Comparison of ENCODE assay signal across 10 mouse cellular contexts in the genomic region with DNA sequence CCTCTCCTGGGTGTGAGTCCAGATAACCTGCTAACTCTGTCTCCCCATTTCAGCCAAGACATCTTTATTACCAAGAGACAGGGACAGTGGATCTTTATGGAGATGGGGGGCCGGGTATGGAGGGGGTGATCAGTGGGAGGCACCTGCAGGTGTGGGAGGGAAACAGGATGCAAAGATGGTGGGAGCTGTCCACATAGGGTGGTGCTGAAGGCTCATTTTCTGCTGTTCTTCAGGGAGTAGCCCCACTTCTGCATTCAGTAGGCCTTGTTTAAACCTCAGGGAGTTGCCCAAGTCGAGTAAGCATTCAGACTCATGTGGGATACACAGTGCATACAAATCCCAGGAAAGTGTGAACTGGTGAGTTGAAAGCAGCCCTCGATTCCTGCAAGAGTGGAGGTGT. TPM values are rescaled to one million over a fixed set of nuclear protein-coding genes. Genes with fewer than 3 reads are reported as not detected.
DNase-seq lines count a peak whose midpoint lies in the region; ATAC-seq lines count a peak whose summit lies in the region.
"Had no signal": no experiment of that assay in that cellular context is flagged by ENCODE, and none has a peak within 500 bp of the region (broad histone marks: within the 10 kb centered on the region; RNA-seq: fewer than 3 reads in every experiment).

No protein-coding gene starts in this region.

- H3K36me3 ChIP-seq in hindbrain, embryonic 11.5 days (ENCODE audit: control insufficient read depth, insufficient read depth, low read length), result no peaks in the 10 kb centered on the region
- H3K36me3 ChIP-seq in hindbrain, embryonic 13.5 days, result no peaks in the 10 kb centered on the region
- H3K36me3 ChIP-seq in embryonic facial prominence, embryonic 10.5 days (replicated peaks), result no peaks in the 10 kb centered on the region
- H3K36me3 ChIP-seq in hindbrain, embryonic 16.5 days (ENCODE audit: control insufficient read depth, insufficient read depth, low read length), result no peaks in the 10 kb centered on the region
- H3K36me3 ChIP-seq: forebrain, embryonic 15.5 days had no signal

- H3K4me3 ChIP-seq in hindbrain, embryonic 11.5 days (ENCODE audit: low read depth, low read length), result no peak overlapping the region
- no peak overlapping the region for H3K4me3 ChIP-seq in hindbrain, embryonic 13.5 days
- H3K4me3 ChIP-seq in embryonic facial prominence, embryonic 10.5 days, result no peak overlapping the region
- no peak overlapping the region for H3K4me3 ChIP-seq in hindbrain, embryonic 16.5 days (ENCODE audit: low read length)
- H3K4me3 ChIP-seq: forebrain, embryonic 15.5 days had no signal

- H3K4me2 ChIP-seq in hindbrain, embryonic 11.5 days (replicated peaks; ENCODE audit: low read depth, low read length), result no peak overlapping the region
- no peak overlapping the region for H3K4me2 ChIP-seq in hindbrain, embryonic 13.5 days
- H3K4me2 ChIP-seq in hindbrain, embryonic 16.5 days (ENCODE audit: low read length), result no peak overlapping the region
- H3K4me2 ChIP-seq: forebrain, embryonic 15.5 days had no signal

- H3K4me1 ChIP-seq in hindbrain, embryonic 11.5 days (replicated peaks; ENCODE audit: control insufficient read depth, insufficient read depth, low read length), result no peaks in the 10 kb centered on the region
- H3K4me1 ChIP-seq in hindbrain, embryonic 13.5 days (replicated peaks), result no peaks in the 10 kb centered on the region
- H3K4me1 ChIP-seq in embryonic facial prominence, embryonic 10.5 days, result no peaks in the 10 kb centered on the region
- no peaks in the 10 kb centered on the region for H3K4me1 ChIP-seq in hindbrain, embryonic 16.5 days (ENCODE audit: control insufficient read depth, insufficient read depth, low read depth, low read length)
- H3K4me1 ChIP-seq: forebrain, embryonic 15.5 days had no signal

- no peak overlapping the region for H3K9ac ChIP-seq in hindbrain, embryonic 11.5 days (ENCODE audit: low read depth, low read length)
- H3K9ac ChIP-seq in hindbrain, embryonic 13.5 days, result no peak overlapping the region
- H3K9ac ChIP-seq in hindbrain, embryonic 16.5 days (ENCODE audit: low read depth, low read length), result no peak overlapping the region
- H3K9ac ChIP-seq: forebrain, embryonic 15.5 days had no signal

- H3K27ac ChIP-seq in hindbrain, embryonic 11.5 days (ENCODE audit: low read depth, low read length), result no peak overlapping the region
- H3K27ac ChIP-seq in hindbrain, embryonic 13.5 days, result no peak overlapping the region
- no peak overlapping the region for H3K27ac ChIP-seq in embryonic facial prominence, embryonic 10.5 days (replicated peaks)
- no peak overlapping the region for H3K27ac ChIP-seq in hindbrain, embryonic 16.5 days (ENCODE audit: low read depth, low read length)
- H3K27ac ChIP-seq: forebrain, embryonic 15.5 days had no signal

- ATAC-seq in hindbrain, embryonic 11.5 days (ENCODE audit: low FRiP score), result no peak
- no peak for ATAC-seq in hindbrain, embryonic 13.5 days (ENCODE audit: low FRiP score)
- ATAC-seq in hindbrain, embryonic 16.5 days, result no peak
- ATAC-seq: forebrain, embryonic 15.5 days had no signal

- 26% methylated on average over 3 of the region's 3 CpGs for WGBS in hindbrain, embryonic 11.5 days
- 22% methylated on average over 3 of the region's 3 CpGs for WGBS in hindbrain, embryonic 13.5 days
- WGBS in embryonic facial prominence, embryonic 10.5 days, result 26% methylated on average over 3 of the region's 3 CpGs
- 34% methylated on average over 3 of the region's 3 CpGs for WGBS in hindbrain, embryonic 16.5 days

- no peaks in the 10 kb centered on the region for H3K9me3 ChIP-seq in hindbrain, embryonic 11.5 days (ENCODE audit: control insufficient read depth, low read length)
- H3K9me3 ChIP-seq in hindbrain, embryonic 13.5 days, result no peaks in the 10 kb centered on the region
- H3K9me3 ChIP-seq in embryonic facial prominence, embryonic 10.5 days, result no peaks in the 10 kb centered on the region
- H3K9me3 ChIP-seq in hindbrain, embryonic 16.5 days (ENCODE audit: control insufficient read depth, low read length), result no peaks in the 10 kb centered on the region
- H3K9me3 ChIP-seq: forebrain, embryonic 15.5 days had no signal

- no peaks in the 10 kb centered on the region; the same call in 1 of the 2 replicates for H3K27me3 ChIP-seq in hindbrain, embryonic 11.5 days (ENCODE audit: control insufficient read depth, insufficient read depth, low read length)
- peaks cover 20% of the 10 kb centered on the region for H3K27me3 ChIP-seq in hindbrain, embryonic 13.5 days
- 0 out of 2 replicates have a peak, but pooled peaks cover 4% of the 10 kb centered on the region for H3K27me3 ChIP-seq in embryonic facial prominence, embryonic 10.5 days (replicated peaks; ENCODE audit: low read depth, poor library complexity, severe bottlenecking)
- H3K27me3 ChIP-seq in hindbrain, embryonic 16.5 days (replicated peaks; ENCODE audit: control insufficient read depth, insufficient read depth, low read length), result no peaks in the 10 kb centered on the region
- H3K27me3 ChIP-seq: forebrain, embryonic 15.5 days had no signal

- DNase-seq in hindbrain, embryonic 11.5 days (ENCODE audit: low spot score), result peak; percentile 60
- peak; percentile 73 for DNase-seq in testis, postnatal 10 days (ENCODE audit: low spot score)
- no peak for DNase-seq in testis, postnatal 14 days (ENCODE audit: low spot score)
- DNase-seq in embryonic facial prominence, embryonic 10.5 days (ENCODE audit: low spot score), result peak; percentile 71
- peak; percentile 8 to 9 for DNase-seq in thymus, postnatal 36 days
- no peak for DNase-seq in spleen, adult 18-20 months
- DNase-seq: cerebellum, adult 18-20 months had no signal

RNA-seq across cellular contexts. Expression of a gene that starts 21.5 kb away (rescaled TPM):
- 0.06 and 0.07 TPM in 2 replicates for polyA plus RNA-seq in hindbrain, embryonic 11.5 days (2014; fragmentation: Nextera tagmentation; extraction: Ambion mirVana)
- polyA plus RNA-seq in hindbrain, embryonic 13.5 days (2015; fragmentation: Nextera tagmentation; extraction: Ambion mirVana), result 0.21 and 0.36 TPM in 2 replicates
- polyA plus RNA-seq in embryonic facial prominence, embryonic 10.5 days (2016; fragmentation: Nextera tagmentation; extraction: Ambion mirVana), result 0.04 TPM in 1 of 2 replicates, not detected in the other
- polyA plus RNA-seq in hindbrain, embryonic 16.5 days (2015; fragmentation: Nextera tagmentation; extraction: Ambion mirVana), result 0.60 and 0.63 TPM in 2 replicates

Comparison
In these comparisons a context has a peak if more than half of its experiments do, and no peak if none do; other contexts are left out.
1. DNase-seq: peak in hindbrain, embryonic 11.5 days (single experiment), testis, postnatal 10 days (single experiment), embryonic facial prominence, embryonic 10.5 days (single experiment) and thymus, postnatal 36 days (2 of 2); none in testis, postnatal 14 days (single experiment) and spleen, adult 18-20 months (0 of 2).